Mouse (Mus musculus) erythroblast, embryonic 14.5 days (primary cell): ENCODE measurements at regions not wholly inside any gene's neighbourhood (a gene's known extent, or its start where the extent isn't known, plus 50 kb on each side); places are given as distances from the start of the nearest gene placed in this dataset.

Experiments used
- GATA1 ChIP-seq: IDR thresholded peaks from 2 replicates; pipeline ENCODE4 v1.6.1; 2012; ENCODE audit warnings: low read length, inconsistent platforms, mixed read lengths
- TAL1 ChIP-seq: IDR thresholded peaks from 3 replicates; pipeline ENCODE4 v1.6.1; 2012; ENCODE audit warnings: low read length, inconsistent platforms, mixed read lengths

DNA sequence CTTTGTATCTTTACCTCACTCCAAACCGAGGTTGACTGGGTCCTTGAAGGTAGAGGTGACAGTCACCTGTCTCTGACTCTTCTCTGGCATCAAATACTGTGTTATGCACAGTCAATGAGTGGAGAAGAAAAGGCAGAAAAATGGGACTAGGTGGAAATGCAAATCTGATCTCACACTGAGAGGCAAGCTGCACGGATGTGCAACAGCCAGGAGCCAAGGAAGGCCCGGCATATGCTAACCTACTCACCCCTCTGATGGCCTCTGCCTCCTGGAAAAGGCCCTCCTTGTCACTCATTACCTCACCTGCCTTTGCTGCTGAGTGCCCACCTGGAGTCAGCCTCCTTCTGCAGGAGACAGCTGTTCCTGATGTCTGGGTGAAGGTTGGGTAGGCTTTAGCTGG, 104.8 kb downstream of the Gm4791 start:
- TF ChIP-seq GATA1 (no peak), TAL1 (no peak)
